Mouse (Mus musculus) kidney, adult 2 months (tissue): Measurements from ENCODE around the gene Sec14l5.

Experiments used
- CTCF ChIP-seq: fragments of 200-500 bp; conservative IDR thresholded peaks from 2 replicates; pipeline ENCODE4 v1.5.1; 2011; ENCODE audit warnings: low read depth, mild to moderate bottlenecking, control low read depth, low read length, moderate library complexity, mixed read lengths; ENCODE audit not compliant: insufficient read depth, insufficient read length
- POLR2A ChIP-seq: fragments of 200-500 bp; IDR thresholded peaks from one replicate; pipeline ENCODE4 v1.6.1; 2011; ENCODE audit warnings: low read depth, low read length, control low read depth

GRCm38 (mm10) chr16:5131251-5131922 is 15.5 kb upstream of the Sec14l5 start:
- TF ChIP-seq CTCF (no peak), POLR2A (no peak)
